Mouse (Mus musculus) activated CD4-positive, CD25-positive, alpha-beta regulatory T cell, adult 4 months (primary cell): ENCODE measurements around the gene Arhgap15. TPM values are rescaled to one million over a fixed set of nuclear protein-coding genes. Genes with fewer than 3 reads are reported as not detected.
A peak's percentile ranks its signal among the peaks of the same experiment; 100 is the strongest.
"Not testable (repeated sequence)": the region's sequence is repeated elsewhere in the genome, so short reads cannot be mapped to it uniquely, and the experiment has no call there.

Source experiments
- ATAC-seq: one replicate; pipeline ENCODE4 v1.8.0; 2017
- polyA plus RNA-seq, 2 experiments: library from polyadenylated mRNA; unstranded; fragments of 100-300 nt; shearing (Covaris generic); gene quantifications; one replicate each; pipeline ENCODE4 v1.2.1; 2017

Arhgap15 gene
- 100 to 1,000 TPM; 282 to 347 TPM for polyA plus RNA-seq

GRCm38 (mm10) chr2:43748287-43748983, at the start of gene Arhgap15:
Arhgap15 (plus strand) TSS chr2:43748824.
- peak; percentile 92 for ATAC-seq

GRCm38 (mm10) chr2:43712611-43713138, 35.9 kb upstream of the Arhgap15 start:
- no peak for ATAC-seq

GRCm38 (mm10) chr2:43722446-43723103, 26.0 kb upstream of the Arhgap15 start:
- ATAC-seq, result peak; percentile 38

- ATAC-seq, result no peak
Observed at GRCm38 (mm10) chr2:43723104-43723541, 25.5 kb upstream of the Arhgap15 start.

- no peak for ATAC-seq
Observed at GRCm38 (mm10) chr2:43727181-43727580, 21.4 kb upstream of the Arhgap15 start.

- ATAC-seq, result peak; percentile 89
Observed at GRCm38 (mm10) chr2:43727693-43728092, 20.9 kb upstream of the Arhgap15 start.

GRCm38 (mm10) chr2:43728831-43729230, 19.8 kb upstream of the Arhgap15 start:
- no peak for ATAC-seq

GRCm38 (mm10) chr2:43732396-43732795, 16.2 kb upstream of the Arhgap15 start:
- ATAC-seq, result peak; percentile 9

- not testable (repeated sequence) for ATAC-seq
Observed at GRCm38 (mm10) chr2:43735071-43735470, 13.6 kb upstream of the Arhgap15 start.

- ATAC-seq, result peak; percentile 80
Observed at GRCm38 (mm10) chr2:43737546-43737945, 11.1 kb upstream of the Arhgap15 start.

GRCm38 (mm10) chr2:43738562-43739112, 10.0 kb upstream of the Arhgap15 start:
- peak; percentile 72 for ATAC-seq

GRCm38 (mm10) chr2:43739190-43739818, 9.3 kb upstream of the Arhgap15 start:
- ATAC-seq, result no peak

- ATAC-seq, result no peak
Observed at GRCm38 (mm10) chr2:43749321-43749720, 697 bp downstream of the Arhgap15 start.

- ATAC-seq, result no peak
Observed at GRCm38 (mm10) chr2:43755899-43756298, 7.3 kb downstream of the Arhgap15 start.

GRCm38 (mm10) chr2:43756626-43757025, 8.0 kb downstream of the Arhgap15 start:
- ATAC-seq, result peak; percentile 72

- no peak for ATAC-seq
Observed at GRCm38 (mm10) chr2:43761735-43762134, 13.1 kb downstream of the Arhgap15 start.

GRCm38 (mm10) chr2:43763279-43763678, 14.7 kb downstream of the Arhgap15 start:
- no peak for ATAC-seq

- no peak for ATAC-seq
Observed at GRCm38 (mm10) chr2:43764456-43764855, 15.8 kb downstream of the Arhgap15 start.

GRCm38 (mm10) chr2:43766200-43766599, 17.6 kb downstream of the Arhgap15 start:
- ATAC-seq, result no peak

- ATAC-seq, result no peak
Observed at GRCm38 (mm10) chr2:43769850-43770570, 21.4 kb downstream of the Arhgap15 start.

- peak; percentile 59 for ATAC-seq
Observed at GRCm38 (mm10) chr2:43772640-43773039, 24.0 kb downstream of the Arhgap15 start.

GRCm38 (mm10) chr2:43782157-43782556, 33.5 kb downstream of the Arhgap15 start:
- ATAC-seq, result no peak
